In genomic region chr9:15119515-15119914, GRCm38 (mm10) we compare ENCODE assay signal across 34 mouse cellular contexts. TPM values are rescaled to one million over a fixed set of nuclear protein-coding genes. Genes with fewer than 3 reads are reported as not detected.
DNase-seq lines count a peak whose midpoint lies in the region; ATAC-seq and TF ChIP-seq lines count a peak whose summit lies in the region.
"Had no signal": no experiment of that assay in that cellular context is flagged by ENCODE, and none has a peak within 500 bp of the region (broad histone marks: within the 10 kb centered on the region; RNA-seq: fewer than 3 reads in every experiment).

No protein-coding gene starts in this region.

- H3K27me3 ChIP-seq in midbrain, embryonic 11.5 days (ENCODE audit: control insufficient read depth, insufficient read depth, low read length): no peaks in the 10 kb centered on the region
- no peaks in the 10 kb centered on the region for H3K27me3 ChIP-seq in midbrain, embryonic 10.5 days (ENCODE audit: low read depth, poor library complexity, severe bottlenecking)
- no peaks in the 10 kb centered on the region for H3K27me3 ChIP-seq in ES-Bruce4 (ENCODE audit: control insufficient read depth, insufficient read depth, low read length, poor library complexity, severe bottlenecking)
- H3K27me3 ChIP-seq: embryonic facial prominence, embryonic 12.5 days; forebrain, embryonic 15.5 days; hindbrain, embryonic 15.5 days; limb, embryonic 15.5 days; liver, embryonic 13.5 days; neural tube, embryonic 15.5 days had no signal

- no peaks in the 10 kb centered on the region for H3K36me3 ChIP-seq in midbrain, embryonic 11.5 days (ENCODE audit: control insufficient read depth, insufficient read depth, low read length)
- no peaks in the 10 kb centered on the region for H3K36me3 ChIP-seq in midbrain, embryonic 10.5 days
- H3K36me3 ChIP-seq in ES-Bruce4 (ENCODE audit: control insufficient read depth, insufficient read depth, low read length, poor library complexity, severe bottlenecking): no peaks in the 10 kb centered on the region
- H3K36me3 ChIP-seq: embryonic facial prominence, embryonic 12.5 days; forebrain, embryonic 10.5 days; forebrain, embryonic 15.5 days; G1E; hindbrain, embryonic 15.5 days; limb, embryonic 10.5 days; limb, embryonic 15.5 days; liver, embryonic 13.5 days; neural tube, embryonic 15.5 days had no signal

- peak; percentile 71; the same call in 1 of the 2 replicates for TF ChIP-seq EP300 in ES-Bruce4 (IDR thresholded peaks at IDR 0.05; ENCODE audit: insufficient read depth, low read depth, low read length)

- H3K9me3 ChIP-seq in midbrain, embryonic 11.5 days (ENCODE audit: control insufficient read depth, low read length): no peaks in the 10 kb centered on the region
- H3K9me3 ChIP-seq in midbrain, embryonic 10.5 days (replicated peaks): no peaks in the 10 kb centered on the region
- H3K9me3 ChIP-seq in ES-Bruce4 (replicated peaks; ENCODE audit: control insufficient read depth, insufficient read depth, low read length, poor library complexity, severe bottlenecking): peaks cover 12% of the 10 kb centered on the region; the same call in 1 of the 2 replicates
- H3K9me3 ChIP-seq: embryonic facial prominence, embryonic 12.5 days; forebrain, embryonic 10.5 days; forebrain, embryonic 15.5 days; G1E; hindbrain, embryonic 15.5 days; limb, embryonic 10.5 days; limb, embryonic 15.5 days; liver, embryonic 13.5 days; neural tube, embryonic 15.5 days had no signal

- DNase-seq in midbrain, embryonic 11.5 days (ENCODE audit: low spot score, missing footprints): peak; percentile 49
- DNase-seq in midbrain, embryonic 10.5 days (ENCODE audit: low spot score): no peak
- peak; percentile 93 for DNase-seq in ZHBTc4 (ENCODE audit: low read depth, low spot score)
- no peak for DNase-seq in embryo, embryonic 9.5 days (ENCODE audit: extremely low spot score)
- DNase-seq in urinary bladder, postnatal 14 days (ENCODE audit: low spot score): no peak
- no peak for DNase-seq in left cerebral cortex, adult 11 months (ENCODE audit: low spot score)
- DNase-seq: adrenal gland, adult 8-10 months; cerebellum, adult 8-10 months; cerebellum, postnatal 25 days; gastrocnemius, postnatal 36 days; heart, adult 18-20 months; heart, postnatal 4 days; kidney, adult 11 months; kidney, postnatal 25 days; liver, embryonic 13.5 days; lung, adult 18-20 months; lung, postnatal 14 days; midbrain, embryonic 14.5 days; right cerebral cortex, adult 18-20 months; spleen, adult 18-20 months; thymus, postnatal 14 days had no signal

- 76% methylated on average over 1 of the region's 1 CpGs for WGBS in midbrain, embryonic 11.5 days
- 85% methylated on average over 1 of the region's 1 CpGs for WGBS in midbrain, embryonic 10.5 days

- no peak for ATAC-seq in midbrain, embryonic 11.5 days (ENCODE audit: low FRiP score)
- ATAC-seq: forebrain, embryonic 15.5 days; inflammation-experienced regulatory T-cells, adult 6 months had no signal

- H3K4me2 ChIP-seq in midbrain, embryonic 11.5 days: no peak overlapping the region
- H3K4me2 ChIP-seq: embryonic facial prominence, embryonic 12.5 days; forebrain, embryonic 15.5 days; heart, embryonic 11.5 days; hindbrain, embryonic 15.5 days; limb, embryonic 15.5 days; liver, embryonic 13.5 days; neural tube, embryonic 15.5 days had no signal

- H3K9ac ChIP-seq in midbrain, embryonic 11.5 days (ENCODE audit: low read length): no peak overlapping the region
- no peak overlapping the region for H3K9ac ChIP-seq in ES-Bruce4 (ENCODE audit: low read depth, poor library complexity, severe bottlenecking)
- H3K9ac ChIP-seq: embryonic facial prominence, embryonic 12.5 days; forebrain, embryonic 15.5 days; hindbrain, embryonic 15.5 days; limb, embryonic 15.5 days; liver, embryonic 13.5 days; neural tube, embryonic 15.5 days had no signal

- TF ChIP-seq POLR2A in ES-Bruce4 (IDR thresholded peaks at IDR 0.05; ENCODE audit: insufficient read depth, low read length): no peak

- TF ChIP-seq CTCF in ES-Bruce4 (IDR thresholded peaks at IDR 0.05; ENCODE audit: low read depth, low read length): no peak

- no peak overlapping the region for H3K4me3 ChIP-seq in midbrain, embryonic 11.5 days (ENCODE audit: low read depth, low read length)
- H3K4me3 ChIP-seq in midbrain, embryonic 10.5 days: no peak overlapping the region
- H3K4me3 ChIP-seq in ES-Bruce4 (ENCODE audit: low read depth, low read length): no peak overlapping the region
- H3K4me3 ChIP-seq: embryonic facial prominence, embryonic 12.5 days; forebrain, embryonic 10.5 days; forebrain, embryonic 15.5 days; hindbrain, embryonic 15.5 days; limb, embryonic 10.5 days; limb, embryonic 15.5 days; liver, embryonic 13.5 days; neural tube, embryonic 15.5 days had no signal

- no peaks in the 10 kb centered on the region for H3K4me1 ChIP-seq in midbrain, embryonic 11.5 days (ENCODE audit: control insufficient read depth, insufficient read depth, low read length)
- H3K4me1 ChIP-seq in midbrain, embryonic 10.5 days: no peaks in the 10 kb centered on the region
- no peaks in the 10 kb centered on the region for H3K4me1 ChIP-seq in ES-Bruce4 (ENCODE audit: control insufficient read depth, insufficient read depth, low read length)
- H3K4me1 ChIP-seq: embryonic facial prominence, embryonic 12.5 days; forebrain, embryonic 15.5 days; hindbrain, embryonic 15.5 days; limb, embryonic 10.5 days; limb, embryonic 15.5 days; neural tube, embryonic 15.5 days had no signal

- no peak overlapping the region for H3K27ac ChIP-seq in midbrain, embryonic 11.5 days (ENCODE audit: low read depth, low read length)
- H3K27ac ChIP-seq in midbrain, embryonic 10.5 days (replicated peaks): no peak overlapping the region
- H3K27ac ChIP-seq in ES-Bruce4 (ENCODE audit: insufficient read depth, low read length): peak overlapping the region; percentile 39; the same call in 1 of the 2 replicates
- H3K27ac ChIP-seq: embryonic facial prominence, embryonic 12.5 days; forebrain, embryonic 10.5 days; forebrain, embryonic 15.5 days; hindbrain, embryonic 15.5 days; limb, embryonic 10.5 days; limb, embryonic 15.5 days; liver, embryonic 13.5 days; neural tube, embryonic 15.5 days had no signal

RNA-seq across cellular contexts. Expression of gene Hephl1, which starts 7.6 kb away (rescaled TPM):
- polyA plus RNA-seq in midbrain, embryonic 11.5 days (2014; fragmentation: Nextera tagmentation; extraction: Ambion mirVana): not detected in 2 replicates
- polyA plus RNA-seq in midbrain, embryonic 10.5 days (2016; fragmentation: Nextera tagmentation; extraction: Ambion mirVana): not detected in 2 replicates
- not detected in 2 replicates for polyA plus RNA-seq in ES-Bruce4 (2011; ENCODE audit: insufficient read depth, insufficient read length, low read depth, missing spikeins)
- polyA plus RNA-seq: embryonic facial prominence, embryonic 12.5 days; forebrain, embryonic 10.5 days; forebrain, embryonic 15.5 days; G1E; heart, embryonic 11.5 days; heart, embryonic 16.5 days; hindbrain, embryonic 15.5 days; inflammation-experienced regulatory T-cells, adult 6 months; kidney, embryonic 14.5 days; limb, embryonic 10.5 days; liver, embryonic 13.5 days; midbrain, embryonic 14.5 days had no signal

Comparison
In these comparisons a context has a peak if more than half of its experiments do, and no peak if none do; other contexts are left out.
1. DNase-seq: peak in midbrain, embryonic 11.5 days (single experiment) and ZHBTc4 (single experiment); none in midbrain, embryonic 10.5 days (single experiment), embryo, embryonic 9.5 days (single experiment), urinary bladder, postnatal 14 days (single experiment) and left cerebral cortex, adult 11 months (single experiment).